Mouse (Mus musculus) gastrocnemius, postnatal 10 days (tissue): ENCODE data around the gene Eif2b5. TPM values are rescaled to one million over a fixed set of nuclear protein-coding genes. Genes with fewer than 3 reads are reported as not detected.
"Not testable (repeated sequence)": the region's sequence is repeated elsewhere in the genome, so short reads cannot be mapped to it uniquely, and the experiment has no call there.

Source experiments
- DNase-seq: peaks from one replicate; pipeline ENCODE4 v3.0.0; 2021; ENCODE audit warnings: mixed read lengths
- long read RNA-seq, 2 experiments: library from polyadenylated mRNA; stranded (forward); transcript quantifications; one replicate each; pipeline ENCODE4 v2.0.0; 2021
- total RNA-seq, 2 experiments: library from RNA; stranded (reverse); gene quantifications; 2 replicates each; pipeline ENCODE4 v1.2.3; 2021

The Eif2b5 gene
- total RNA-seq = 10 to 100 TPM; 45.1 to 46.1 TPM
- long read RNA-seq, experiment 1, transcript Eif2b5-201 (16 exons, 2,554 nt) = major isoform, 144 of 167 reads
- long read RNA-seq, experiment 1, partial matches to known transcripts = 6 of 167 reads
- long read RNA-seq, experiment 1, other reads (novel, unspliced or antisense) = 17 of 167 reads
- long read RNA-seq, experiment 2, transcript Eif2b5-201 (16 exons, 2,554 nt) = major isoform, 166 of 187 reads
- long read RNA-seq, experiment 2, partial matches to known transcripts = 6 of 187 reads
- long read RNA-seq, experiment 2, other reads (novel, unspliced or antisense) = 15 of 187 reads

- DNase-seq = peak; percentile 81
Measured at GRCm38 (mm10) chr16:20498677-20499475, at the start of gene Eif2b5. Gene Eif2b5 (plus strand): TSS chr16:20498817.

DNA sequence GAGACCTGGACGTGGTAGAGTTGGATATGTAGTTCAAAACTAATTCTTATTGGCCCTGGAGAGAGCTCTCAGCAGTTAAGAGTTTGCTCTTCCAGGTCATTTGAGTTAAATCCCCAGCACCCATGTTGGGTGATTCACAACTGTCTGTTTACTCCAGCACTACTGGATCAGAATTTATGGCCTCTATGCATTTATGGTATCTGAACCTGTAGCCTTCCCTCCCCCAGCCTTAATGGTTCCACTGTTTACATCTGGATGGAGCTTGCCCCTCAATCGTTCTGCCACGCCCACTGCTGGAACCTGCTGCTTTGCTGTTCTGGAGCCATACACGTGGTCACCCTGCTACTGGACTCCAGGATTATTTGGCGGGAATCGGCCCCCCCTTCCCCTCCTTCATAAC is 46.8 kb upstream of the Eif2b5 start:
- DNase-seq = no peak

DNA sequence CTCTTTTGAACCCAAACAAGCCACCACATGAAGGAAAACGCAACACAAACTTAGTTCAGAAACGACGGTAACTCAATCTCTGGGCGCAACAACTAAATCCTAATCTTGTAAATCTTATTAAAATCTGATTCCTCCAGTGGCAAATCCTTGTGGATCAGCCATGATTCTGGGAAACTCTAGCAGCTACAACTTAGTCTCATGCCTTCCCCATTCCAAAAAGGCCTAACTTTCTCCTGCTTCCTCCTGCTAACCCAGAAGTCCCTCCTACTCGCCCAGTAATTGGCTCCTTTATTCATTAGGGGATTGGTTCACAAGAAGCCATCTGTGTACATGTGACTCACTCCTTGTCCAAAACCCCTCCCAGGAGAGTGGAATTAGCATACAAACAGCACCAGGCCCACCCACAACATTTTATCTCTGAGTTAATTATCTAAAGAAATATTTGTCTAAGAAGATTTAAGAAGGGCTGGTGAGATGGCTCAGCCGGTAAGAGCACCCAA is 44.4 kb upstream of the Eif2b5 start:
- no peak for DNase-seq

DNA sequence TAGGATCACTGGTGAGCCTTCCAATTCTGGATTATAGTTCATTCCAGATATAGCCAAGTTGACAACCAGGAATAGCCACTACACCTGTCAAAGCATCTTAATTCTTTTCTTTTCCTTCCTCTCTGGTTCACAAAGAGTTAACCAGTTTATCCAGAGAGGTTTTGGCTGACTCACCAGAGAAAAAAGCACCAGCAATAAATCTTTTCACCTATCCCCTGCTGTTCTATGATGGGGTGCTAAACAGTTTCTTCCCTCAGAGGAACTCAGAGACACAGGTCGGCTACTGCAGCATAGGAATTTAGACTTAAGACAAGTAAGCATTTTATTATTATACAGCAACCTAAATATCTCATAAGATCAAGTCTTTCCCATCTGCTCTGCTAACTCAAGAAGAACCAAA is 42.5 kb upstream of the Eif2b5 start:
- DNase-seq = no peak

DNA sequence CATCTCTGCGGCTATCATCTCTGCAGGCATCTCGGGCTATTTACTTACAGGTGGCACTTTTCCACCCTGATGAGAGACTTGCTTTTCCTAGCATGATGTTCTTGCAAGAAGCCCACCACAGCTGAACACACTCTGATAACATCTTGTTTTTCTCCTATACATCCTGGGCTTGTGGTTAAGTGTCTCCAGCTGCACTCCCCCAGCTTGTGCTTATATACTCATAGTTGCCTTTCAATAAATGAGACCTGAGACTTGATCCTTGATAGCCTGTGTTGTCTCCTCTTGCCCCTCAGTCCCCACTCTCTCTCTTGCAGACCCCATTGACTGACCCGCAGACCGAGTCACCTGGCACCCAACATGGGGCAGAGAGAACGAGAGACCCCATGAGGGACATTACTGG is 39.9 kb upstream of the Eif2b5 start:
- not testable (repeated sequence) for DNase-seq

DNA sequence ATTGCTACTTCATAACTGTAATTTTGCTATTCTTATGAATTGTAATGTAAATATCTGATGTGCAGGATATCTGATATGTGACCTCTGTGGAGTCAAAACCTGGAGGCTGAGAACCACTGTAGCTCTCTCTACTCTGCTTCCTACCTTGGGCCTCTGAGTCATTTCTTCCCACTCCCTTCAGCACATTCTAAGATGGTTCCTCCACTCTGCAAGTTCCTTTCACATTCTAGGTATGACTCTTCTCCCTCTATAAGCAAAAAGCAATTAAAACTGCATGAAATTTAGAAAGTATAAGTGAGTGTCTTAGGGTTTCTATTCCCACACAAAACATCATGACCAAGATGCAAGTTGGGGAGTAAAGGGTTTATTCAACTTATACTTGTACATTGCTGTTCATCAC is 33.9 kb upstream of the Eif2b5 start:
- no peak for DNase-seq

DNA sequence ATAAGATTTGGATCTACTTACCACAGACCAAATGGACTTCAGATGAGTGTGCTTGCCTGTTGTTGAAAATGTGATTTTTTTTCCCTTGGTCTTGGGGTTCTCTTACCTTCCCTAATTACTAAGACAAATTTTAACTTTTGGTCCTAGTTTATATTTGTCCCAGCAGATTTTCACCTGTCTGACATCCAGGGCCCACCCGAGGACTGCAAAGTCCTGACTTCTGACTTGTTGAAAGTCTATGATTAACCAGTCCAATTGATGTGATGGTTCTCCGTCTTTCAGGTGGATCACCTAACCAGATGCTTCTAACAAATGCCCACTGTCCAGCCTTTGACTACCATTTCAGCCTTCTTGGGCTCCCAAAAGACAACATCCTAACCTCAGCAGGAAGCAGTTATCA is 27.6 kb upstream of the Eif2b5 start:
- no peak for DNase-seq

- no peak for DNase-seq
Measured at GRCm38 (mm10) chr16:20471686-20472085, 26.9 kb upstream of the Eif2b5 start.

DNA sequence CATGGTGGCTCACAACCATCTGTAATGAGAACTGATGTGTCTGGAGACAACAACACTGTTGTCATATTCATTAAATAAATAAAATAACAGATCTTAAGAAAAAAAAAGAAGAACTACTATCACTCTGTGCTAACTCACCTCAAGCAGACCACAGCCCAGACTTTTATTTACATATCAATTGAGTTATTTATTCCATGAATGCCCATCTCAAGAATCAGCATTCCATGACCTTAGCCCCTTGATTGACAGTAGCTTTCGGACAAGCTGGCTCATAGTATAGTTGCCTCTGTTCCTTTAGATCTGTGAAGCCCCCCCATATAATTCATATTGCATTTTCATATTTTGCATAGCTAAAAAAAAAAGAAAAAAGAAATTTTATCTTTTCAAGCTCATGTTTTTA is 24.9 kb upstream of the Eif2b5 start:
- no peak for DNase-seq

- no peak for DNase-seq
Measured at GRCm38 (mm10) chr16:20474211-20474610, 24.4 kb upstream of the Eif2b5 start.

DNA sequence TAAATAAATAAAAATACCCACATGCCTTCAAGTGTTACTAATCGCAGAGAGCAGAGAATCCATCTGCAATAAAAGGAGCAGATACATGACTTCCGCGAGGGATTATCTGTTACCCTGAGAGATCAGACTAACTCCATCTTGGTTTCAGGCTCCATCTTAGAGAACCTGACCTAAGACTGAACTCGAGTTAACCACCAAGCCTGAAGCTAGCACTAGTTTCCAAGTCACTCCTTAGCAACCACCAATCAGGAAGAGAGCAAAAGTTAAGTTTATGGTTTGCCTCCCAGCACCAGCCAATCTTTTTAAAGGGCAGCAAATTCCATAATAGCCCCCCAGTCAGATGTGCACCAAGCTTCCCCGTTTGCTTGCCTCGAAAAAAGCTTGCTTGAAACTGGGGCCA is 23.8 kb upstream of the Eif2b5 start:
- no peak for DNase-seq

DNA sequence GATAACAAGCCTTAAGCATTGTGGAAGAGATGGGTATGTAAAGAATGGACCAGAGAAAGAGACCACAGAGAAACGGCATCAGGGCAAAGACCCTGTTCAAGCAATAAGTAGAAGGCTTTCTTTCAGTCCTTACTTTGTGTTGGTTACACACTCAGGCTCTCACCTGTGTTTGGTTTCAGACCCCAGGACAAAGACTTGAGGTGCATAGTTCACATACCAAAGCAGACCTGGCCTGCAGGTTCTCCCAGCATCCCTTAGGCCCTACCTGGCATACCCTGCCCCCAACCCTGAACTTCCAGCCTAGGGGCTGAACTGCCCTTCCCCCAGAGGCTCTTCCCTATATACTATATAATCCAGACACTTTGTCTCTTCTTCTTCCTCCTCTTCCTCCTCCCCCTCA is 23.3 kb upstream of the Eif2b5 start:
- no peak for DNase-seq

DNA sequence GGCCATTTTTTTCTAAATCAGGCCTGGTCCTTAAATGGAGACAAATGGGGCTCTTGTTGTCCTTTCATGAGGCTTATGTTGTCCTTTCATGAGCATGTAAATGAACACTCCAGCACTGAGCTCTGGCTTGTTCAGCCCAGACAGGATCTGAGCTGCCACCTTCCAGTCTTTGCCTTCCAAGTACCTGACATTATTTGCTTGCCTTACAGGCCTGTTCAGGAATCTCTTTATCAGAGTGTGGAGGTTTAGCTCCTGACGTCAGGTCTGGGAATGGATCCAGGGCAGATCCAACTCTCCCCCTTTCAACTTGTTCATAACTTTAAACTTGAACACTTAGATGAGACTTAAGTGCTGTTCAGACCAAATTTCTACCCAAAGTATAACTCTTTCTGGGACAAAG is 21.8 kb upstream of the Eif2b5 start:
- DNase-seq = no peak

- DNase-seq = no peak
Measured at GRCm38 (mm10) chr16:20477270-20477669, 21.3 kb upstream of the Eif2b5 start.

DNA sequence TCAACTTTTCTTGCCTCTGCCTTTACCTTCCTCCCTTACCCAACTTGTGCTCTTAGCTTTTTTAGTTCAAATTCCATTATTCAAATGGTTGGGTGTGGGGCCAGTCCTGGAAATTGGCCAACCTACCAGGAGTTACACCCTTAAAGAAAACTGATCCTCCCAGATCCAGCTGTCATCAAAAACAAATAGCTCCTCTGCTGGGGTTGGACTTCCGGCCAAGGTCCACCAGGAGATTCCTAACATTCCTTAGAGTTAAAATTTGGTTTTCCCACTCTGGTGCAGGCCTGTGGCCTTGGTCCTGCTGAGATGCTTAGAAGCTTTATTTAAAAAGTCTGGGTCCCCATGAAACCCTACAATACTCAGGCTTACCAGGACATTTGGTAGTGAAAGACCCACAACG is 20.1 kb upstream of the Eif2b5 start:
- DNase-seq = no peak

GRCm38 (mm10) chr16:20479026-20479760 is 19.4 kb upstream of the Eif2b5 start:
- not testable (repeated sequence) for DNase-seq

DNA sequence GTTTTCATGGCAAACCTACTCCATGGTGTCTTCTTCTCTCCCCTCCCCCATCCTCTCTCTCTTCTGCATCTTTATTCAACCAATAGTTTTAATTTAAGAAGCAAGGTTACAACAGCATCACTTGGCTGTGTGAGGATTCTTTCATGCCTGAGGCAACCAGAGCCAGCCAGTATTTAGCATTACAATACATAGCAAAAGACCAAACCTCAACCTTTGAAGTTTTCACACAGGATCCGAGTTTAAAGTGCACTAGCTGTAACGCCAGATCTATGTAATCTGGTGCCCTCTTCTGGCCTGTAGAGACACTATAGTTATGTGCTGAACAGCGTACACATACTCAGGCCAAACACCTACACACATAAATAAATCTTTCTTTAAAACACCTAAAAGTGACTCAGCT is 18.5 kb upstream of the Eif2b5 start:
- no peak for DNase-seq

DNA sequence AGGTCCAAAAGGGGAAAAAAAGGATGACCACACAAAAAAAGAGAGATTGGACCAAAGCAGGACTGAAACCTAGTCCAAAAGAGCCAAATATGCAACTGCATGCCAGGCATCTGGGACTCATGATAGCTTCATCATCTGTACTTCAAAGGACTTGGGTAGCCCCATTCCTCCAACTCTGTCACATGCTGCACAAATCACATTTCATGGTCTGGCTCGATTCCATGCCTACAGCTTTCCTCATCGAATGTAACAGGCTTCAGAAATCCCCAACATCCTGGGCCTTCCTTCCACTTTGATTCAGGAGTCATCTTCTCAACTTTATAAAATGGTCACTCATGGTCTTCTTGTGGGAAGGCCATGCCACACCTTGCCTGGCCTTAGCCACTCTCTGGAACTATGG is 16.9 kb upstream of the Eif2b5 start:
- no peak for DNase-seq

DNA sequence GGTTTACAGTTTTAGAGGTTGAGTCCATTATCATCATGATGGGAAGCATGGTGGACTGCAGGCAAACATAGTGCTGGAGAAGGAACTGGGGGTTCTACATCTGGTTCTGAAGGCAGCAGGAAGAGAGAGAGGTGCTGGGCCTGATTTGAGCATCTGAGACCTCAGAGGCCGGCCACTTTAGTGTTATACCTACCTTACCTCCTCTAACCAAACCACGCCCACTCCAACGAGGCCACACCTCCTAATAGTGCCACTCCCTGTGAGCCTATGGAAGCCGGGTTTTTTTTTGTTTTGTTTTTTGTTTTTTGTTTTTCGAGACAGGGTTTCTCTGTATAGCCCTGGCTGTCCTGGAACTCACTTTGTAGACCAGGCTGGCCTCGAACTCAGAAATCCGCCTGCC is 14.9 kb upstream of the Eif2b5 start:
- DNase-seq = not testable (repeated sequence)

- DNase-seq = no peak
Measured at GRCm38 (mm10) chr16:20485061-20485460, 13.6 kb upstream of the Eif2b5 start.

DNA sequence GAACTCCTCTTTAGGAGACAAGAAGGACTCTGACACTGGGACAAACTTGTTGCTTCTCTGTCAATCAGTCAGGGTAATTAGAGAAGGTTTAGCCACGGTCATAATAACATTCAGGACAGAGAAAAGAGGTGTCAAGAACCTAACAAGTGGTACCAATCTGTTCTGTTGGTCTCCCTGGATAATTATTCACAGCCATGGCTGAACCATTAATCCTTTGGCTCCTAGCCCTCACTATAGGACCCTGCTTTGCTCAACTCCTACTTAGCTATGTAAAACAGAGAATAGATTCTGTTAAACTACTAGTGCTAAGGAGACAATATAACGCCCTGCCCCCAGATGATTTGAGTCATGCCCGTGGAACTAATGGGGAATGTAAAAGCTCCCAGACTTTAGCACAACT is 12.6 kb upstream of the Eif2b5 start:
- no peak for DNase-seq

- no peak for DNase-seq
Measured at GRCm38 (mm10) chr16:20488151-20488550, 10.5 kb upstream of the Eif2b5 start.

DNA sequence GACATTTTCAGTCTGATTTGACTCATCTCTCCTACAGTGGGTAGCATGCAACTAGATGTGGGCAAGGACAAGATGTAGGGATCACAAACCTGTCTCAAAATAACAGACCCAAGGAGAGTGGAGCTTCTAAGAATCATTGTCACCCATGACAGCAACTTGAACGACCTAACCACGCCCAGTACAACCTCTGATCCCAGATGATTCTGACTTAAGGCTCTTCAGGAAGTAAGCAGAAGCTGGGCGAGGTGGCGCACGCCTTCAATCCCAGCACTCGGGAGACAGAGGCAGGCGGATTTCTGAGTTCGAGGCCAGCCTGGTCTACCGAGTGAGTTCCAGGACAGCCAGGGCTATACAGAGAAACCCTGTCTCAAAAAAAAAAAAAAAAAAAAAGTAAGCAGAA is 9.9 kb upstream of the Eif2b5 start:
- DNase-seq = not testable (repeated sequence)
